Mouse (Mus musculus) cerebellum, adult 9-10 months (tissue): ENCODE measurements around the gene Spx.

Experiments used
- DNase-seq: peaks from one replicate; pipeline ENCODE4 v3.0.0; 2022

Gene Spx

DNA sequence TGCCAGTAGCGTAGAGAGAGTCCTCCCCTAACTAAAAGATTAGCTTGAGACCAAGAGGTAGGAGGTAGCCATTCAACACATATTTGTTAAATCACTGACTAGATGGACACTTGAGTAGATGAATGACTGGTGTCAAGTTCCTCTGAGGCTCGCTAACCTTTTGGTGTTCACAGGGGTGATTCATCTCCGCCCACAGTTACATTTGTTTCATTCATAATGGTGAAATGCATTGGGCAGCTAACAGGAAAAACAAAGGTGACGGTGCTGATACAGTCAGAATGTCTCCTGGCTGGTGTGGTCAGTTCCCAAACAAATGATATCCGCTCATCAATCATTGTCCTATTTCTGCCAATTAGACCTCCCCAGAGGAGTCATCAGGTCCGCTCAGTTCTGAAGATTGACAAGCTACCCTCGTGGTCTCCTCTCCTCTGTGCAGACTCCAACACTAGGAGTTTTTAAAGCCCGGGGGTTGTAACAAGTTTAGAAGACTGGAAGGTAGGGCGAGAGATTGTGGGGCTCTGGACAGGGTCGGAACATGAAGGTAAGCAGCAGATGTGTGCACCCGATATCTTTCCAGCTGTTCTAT lies at the start of gene Spx:
Gene Spx, plus strand, starts transcription at position 536 of the 586 bp plus-strand sequence.
- DNase-seq, result no peak

DNA sequence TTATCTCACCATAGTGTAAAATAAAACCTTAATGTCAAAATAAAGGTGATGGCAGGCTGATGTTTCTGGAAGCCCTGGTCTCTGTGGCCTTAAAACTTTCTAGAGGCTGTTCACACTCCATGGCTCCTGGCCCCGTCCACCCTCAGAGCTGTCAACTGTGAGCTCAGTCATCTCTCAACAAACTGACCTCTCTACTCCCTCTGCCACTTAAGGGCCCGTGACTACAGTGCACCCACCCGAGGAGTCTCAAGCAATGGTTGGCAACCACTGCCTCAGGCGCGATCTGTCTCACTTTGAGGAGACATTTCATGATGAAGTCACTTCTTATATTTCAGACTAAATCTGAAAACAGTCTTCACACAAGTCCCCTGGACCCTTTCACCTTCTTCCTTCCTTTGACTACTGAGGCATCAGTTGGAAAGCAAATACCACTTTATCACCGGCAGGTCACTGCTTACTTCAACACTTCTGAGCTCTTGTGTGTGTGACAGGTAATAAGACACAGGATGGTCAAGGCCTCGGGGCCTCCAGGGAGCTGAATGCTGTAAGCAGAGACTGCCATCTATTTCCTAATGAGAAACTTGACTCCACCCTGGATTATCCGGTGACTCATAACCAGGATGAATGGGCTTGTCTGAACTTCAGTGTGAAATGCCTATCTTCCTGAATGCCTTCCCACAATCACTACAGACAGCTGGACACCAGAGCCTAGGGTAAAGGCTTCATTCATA lies 47.3 kb upstream of the Spx start:
- DNase-seq, result no peak

DNA sequence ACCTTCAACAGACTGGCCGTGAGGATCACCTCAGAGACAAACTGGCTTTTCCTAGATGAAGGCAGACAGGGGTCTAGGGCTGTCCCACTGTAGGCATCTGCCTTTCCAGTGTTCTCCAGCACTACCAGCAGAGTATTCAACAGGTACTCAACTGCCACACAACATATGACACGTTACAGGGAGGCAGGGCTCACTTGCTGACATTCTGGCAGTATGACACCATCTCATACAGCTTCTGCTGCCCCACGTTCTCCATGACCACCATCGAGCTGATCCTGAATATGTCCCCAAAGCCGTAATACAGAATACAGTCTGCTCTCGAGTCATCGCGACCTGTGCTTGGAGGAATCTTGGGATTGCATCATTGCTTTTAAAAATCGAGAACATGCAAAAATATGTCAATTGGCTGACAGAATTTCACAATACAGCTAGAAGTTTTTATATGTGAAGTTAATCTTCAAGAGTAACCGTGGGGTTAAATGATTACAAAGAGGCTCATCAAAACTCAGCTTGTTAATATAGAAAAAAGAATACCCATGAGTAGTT lies 46.7 kb upstream of the Spx start:
- no peak for DNase-seq

DNA sequence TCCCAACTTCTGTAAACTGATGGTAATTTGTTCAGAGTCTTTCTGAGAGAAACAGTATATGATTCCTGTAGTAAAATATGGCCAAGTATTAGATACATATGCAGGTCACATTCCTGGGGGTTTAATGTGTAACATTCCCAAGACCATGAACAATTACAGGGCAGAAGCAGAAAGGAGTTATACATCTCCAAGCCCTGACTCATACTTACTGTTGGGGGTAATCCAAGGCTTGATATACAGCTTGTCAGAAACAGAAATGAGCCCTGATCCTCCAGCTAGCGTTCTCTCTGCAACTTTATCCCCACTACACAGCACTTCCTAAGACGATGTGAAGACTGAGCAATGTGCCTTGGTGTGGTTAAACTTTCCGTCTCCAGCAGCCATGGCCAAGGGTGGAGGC lies 45.7 kb upstream of the Spx start:
- no peak for DNase-seq

DNA sequence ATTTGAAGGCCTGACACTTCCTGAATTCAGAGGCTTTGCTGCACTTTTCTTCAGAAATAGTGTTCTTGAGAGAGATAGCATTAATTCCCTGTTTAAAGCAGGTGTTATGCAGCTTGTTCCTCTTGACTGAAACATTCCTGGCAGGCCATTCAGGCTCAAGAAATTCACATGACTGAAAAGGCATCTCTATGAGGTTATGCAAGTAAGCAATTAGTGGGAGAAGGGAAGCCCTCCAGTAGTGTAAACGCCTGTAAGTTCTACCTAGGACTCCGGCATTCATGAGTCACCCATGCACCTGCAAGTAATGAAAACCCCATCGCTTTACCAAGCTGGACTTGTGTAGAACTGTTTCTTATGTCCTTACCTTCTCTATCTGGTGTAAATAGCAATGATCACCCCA lies 43.7 kb upstream of the Spx start:
- no peak for DNase-seq

DNA sequence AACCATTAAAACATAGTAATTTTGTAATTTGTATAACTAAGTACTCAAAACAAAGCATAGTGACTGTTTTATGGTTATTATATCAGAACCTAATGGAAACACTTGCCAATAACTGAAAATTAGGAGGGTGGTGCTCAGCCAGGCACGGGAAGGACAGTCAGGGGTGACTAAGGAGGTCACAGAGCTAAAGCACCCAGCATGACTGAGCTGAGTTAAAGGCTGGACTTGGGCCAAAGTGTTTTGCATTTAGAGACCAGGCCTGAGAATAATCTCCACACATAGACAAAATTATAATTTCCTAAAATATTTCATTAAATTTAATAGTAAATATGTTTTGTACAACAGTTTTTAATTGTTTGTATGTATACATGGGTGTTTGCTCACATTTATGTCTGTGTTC lies 36.2 kb upstream of the Spx start:
- DNase-seq, result no peak

DNA sequence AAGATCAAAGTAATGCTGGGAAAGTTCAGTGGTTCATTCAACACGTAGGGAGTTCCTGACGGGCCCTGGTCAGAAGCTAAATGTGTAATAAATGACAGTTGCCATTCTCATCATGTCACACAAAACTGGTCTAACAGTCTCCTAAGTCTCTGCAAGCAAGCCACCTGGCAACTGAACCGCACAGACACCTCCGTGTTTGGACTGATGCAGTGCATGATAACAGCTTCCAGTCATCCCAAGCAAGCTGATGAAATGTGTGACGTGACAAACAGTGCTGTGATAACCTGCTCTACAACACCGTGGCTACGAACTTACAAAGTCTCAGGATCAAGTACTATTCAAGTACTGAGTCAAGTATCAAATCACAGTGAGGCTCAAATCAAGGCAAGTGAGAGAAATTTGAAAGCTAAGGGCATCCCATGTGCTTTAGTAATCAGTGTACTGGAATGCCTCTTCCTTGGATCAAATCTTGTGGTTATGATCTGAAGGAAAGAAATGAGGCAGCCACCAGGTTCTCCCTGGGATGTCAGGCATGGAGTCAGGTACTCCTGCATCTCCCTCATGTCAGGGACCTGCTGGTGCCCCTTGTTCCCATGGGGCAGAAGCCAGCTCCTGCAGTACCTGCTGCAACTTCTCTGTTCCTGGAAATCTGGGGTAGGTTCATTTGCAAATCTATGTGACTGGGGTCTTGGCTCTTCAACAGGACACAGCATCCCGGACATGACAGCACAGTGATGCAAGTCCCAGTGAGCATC lies 34.5 kb upstream of the Spx start:
- DNase-seq, result no peak

DNA sequence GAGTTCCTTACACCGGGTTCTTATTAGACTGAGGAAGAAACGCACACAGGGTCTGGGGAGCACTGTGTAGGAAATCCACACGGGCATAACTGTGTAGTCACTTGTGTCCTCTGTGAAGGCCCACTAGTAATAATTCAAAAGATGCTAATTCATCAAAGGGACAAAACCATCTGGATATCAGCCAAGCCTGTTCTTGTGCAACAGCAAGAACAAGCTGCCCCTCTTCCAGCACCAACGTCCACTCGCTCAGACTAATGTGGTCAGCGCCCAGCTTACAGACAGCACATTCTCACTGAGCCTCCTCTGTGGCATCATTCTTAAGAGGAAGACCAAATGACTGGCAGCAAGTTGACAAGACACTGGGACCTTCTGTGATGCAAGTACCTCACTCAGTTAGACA lies 33.3 kb upstream of the Spx start:
- no peak for DNase-seq

DNA sequence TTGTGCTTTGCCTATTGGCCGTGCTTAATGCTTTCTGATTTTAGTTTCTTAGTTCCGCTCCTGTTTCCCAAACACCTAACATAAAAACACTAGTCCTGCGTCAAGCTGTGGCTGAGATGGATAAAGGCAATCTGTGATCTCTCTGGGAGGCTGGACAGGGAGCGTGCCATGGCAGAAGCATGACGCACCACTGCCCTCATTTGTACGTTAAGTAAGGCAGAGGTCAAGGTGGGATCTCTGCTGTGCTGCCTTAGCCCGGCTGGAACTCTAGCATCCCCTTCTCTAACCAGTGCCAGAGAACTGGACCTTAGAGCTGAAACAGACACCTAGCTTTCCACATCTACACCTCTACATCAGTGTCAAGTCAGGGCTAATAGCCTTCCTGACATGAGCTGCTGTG lies 31.6 kb upstream of the Spx start:
- DNase-seq, result no peak

DNA sequence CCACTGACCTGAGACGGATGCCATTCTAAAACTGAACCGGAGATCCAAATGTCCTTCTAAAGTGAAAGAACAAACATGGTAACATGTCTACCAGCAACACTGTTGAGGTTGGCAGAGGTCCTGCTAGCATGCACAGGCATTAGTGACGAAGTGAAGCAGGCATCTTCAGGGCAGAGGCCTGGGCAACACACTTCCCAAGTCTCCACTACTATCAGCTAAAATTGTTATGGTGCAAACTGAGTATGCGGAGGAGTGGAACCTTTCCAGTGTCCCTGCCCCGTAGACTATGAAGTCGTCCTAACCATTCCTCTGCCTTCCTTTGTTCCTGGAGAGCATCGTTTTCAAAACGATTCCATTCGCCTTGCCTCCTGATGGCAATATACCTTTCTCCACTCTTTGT lies 28.7 kb upstream of the Spx start:
- no peak for DNase-seq

DNA sequence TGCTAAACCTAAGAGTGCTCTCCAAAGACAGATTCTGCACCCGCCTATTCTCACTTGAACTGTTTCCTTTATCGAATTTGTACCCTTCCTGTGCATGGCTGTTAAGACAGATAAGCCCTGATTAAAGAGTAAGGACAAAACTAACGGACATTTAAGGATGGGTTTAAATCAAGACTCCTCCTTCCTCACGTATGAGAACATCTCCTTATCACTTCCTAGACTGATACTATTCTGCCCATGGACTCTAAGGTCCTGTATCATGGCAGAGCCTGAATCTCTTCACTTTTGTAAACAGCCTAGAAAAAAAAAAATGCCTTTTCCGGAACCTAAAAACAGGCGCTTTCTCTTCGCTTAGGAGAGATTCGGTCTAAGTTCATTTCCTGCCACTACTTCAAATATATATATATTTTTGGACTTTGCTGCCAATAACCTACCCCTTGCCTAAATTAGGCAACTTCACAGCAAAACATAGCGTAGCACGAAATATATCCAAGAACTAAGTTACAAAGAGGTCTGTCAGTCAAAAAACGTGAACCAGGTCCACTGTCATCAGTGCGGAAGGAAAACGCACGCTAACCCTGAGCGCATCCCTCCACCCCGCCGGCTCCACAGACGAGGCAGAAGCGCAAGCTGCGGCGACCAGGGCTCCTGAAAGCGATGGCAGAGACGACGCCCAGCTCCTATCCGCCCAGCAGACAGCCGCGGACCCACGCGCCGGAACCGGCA lies 26.8 kb upstream of the Spx start:
- DNase-seq, result no peak

DNA sequence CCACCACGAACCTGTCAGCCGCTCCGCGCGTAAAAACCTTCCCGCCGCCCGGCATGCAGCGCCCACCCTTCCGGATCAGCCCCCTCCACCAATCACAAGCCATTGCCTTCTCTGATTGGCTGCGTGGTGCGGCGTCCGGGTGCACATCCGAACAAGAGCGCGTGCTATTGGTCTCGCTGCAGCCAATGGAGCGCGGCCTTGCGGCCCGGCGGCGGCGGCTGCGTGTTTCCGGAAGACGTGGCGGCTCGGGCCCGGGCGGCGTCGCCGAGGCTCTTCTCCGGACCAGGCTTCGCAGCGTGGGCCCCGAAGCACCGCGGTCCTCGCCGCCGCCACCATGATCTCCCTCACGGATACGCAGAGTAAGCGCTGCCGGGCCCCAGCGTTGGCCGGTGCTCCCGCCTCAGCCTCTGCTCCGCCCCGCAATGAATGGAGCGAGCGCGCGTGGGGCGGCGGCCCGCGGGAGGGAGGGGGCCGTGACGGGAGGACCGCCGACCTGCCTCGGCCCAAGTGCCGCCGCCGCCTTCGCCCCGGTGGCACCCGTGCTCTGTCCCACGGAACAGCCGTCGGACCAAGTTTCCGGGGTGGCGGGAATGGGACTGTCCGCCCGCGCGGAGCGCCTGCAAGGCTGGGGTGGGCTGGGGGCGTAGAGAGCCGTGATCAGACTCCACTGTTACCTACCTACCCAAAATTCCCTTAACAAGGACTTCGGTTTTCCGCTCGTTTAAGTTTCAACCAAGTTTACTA lies 26.1 kb upstream of the Spx start, which contains the start of the genes Recql and Golt1b:
Gene Recql, minus strand, starts transcription at position 77 of the 744 bp plus-strand sequence.
Gene Golt1b, plus strand, starts transcription at position 211 of the 744 bp plus-strand sequence.
- peak; percentile 98 for DNase-seq

DNA sequence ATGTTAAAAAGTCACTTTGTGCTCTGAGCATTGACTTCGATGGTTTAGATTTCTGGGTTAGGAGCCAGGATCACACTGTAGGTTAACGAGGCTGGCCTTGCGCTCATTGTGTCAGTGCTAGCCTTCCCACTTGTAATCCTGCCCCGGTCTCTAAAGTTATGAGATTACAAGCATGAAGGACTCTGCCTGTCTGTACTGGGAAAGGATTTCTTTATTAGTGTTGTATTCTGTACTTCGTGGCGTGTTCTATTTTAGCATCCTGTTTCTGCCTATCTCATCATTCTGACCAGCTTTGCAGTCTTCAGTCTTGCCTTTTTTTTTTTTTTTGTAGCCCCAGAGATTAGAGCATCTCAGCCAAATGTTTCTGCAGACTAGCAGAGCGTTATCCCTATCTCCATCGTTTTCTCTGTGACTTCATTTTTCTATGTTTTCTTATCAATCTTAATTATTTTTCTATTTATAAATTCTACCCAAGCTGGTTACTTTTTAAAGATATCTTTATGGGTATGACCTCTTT lies 25.4 kb upstream of the Spx start:
- DNase-seq, result no peak

DNA sequence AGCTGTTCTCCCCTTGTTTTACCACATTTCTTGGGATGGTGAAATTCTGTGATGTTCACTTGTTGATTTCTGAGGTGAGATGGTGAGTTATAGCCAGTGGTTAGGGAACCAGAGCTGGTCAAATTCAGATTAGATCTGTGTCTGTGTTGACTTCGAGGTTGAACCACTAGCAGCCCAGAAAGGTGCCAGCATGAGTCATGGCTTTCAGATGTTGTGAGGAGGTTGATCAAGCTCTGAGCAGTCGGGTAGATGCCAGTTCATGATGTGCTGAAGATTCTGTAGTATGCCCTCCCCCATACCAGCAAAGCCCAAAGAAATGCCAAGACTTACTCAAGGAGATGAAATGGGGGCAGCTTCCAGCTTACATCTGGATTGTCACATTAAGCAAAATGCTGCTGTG lies 24.1 kb upstream of the Spx start:
- no peak for DNase-seq

DNA sequence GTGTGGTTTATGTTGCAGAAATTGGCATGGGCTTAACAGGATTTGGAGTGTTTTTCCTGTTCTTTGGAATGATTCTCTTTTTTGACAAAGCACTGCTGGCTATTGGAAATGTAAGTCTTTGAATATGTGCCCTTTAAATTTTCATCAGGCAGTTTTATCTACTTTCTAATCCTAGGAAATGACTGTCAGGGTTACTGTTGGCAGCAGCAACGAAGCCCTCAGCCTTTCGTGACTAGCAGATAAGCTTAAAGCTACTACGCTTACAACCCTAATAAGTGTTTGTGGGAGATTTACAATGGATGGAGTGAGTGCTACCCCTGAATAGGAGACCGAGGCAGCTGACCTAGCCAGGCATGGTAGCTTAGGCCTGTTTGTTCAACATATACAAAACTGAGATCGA lies 20.9 kb upstream of the Spx start:
- no peak for DNase-seq

DNA sequence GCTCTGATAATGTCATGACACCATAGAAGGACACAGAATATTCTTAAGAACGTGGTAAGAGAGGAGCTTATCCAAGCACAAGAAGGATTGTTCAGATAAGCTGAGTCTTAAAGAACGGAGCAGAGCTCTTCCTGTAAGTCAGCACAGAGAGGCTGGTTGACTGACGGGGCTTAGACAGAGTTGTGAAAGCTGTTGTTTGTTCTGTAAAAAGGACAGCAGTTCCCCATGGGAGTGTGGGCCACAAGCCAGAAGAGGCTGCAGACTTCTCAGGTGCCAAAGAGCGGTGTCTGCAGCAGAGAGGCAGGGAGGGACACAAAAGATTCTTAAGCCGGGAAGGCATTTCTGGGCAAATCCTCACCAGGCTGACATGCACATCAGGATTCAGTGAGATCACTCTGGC lies 18.6 kb upstream of the Spx start:
- peak; percentile 17 for DNase-seq

DNA sequence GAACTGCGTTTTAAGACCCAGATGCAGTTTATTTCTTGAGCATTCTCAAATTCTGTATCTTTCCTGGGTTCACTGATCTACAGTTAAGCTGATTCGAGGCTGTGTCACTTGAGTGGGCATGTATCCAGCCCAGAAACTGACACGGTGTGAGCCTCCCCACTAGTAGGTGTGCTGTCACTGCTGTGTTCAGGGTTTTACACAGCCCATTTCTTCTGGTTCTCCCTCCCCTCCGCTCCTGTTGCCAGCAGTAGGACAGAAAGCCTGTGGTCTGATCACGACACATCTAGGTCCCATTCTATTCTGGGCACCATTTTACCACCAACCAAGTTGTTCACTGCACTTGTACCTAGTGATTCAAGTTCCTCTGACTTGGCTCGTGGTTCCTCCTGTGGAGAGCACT lies 17.5 kb upstream of the Spx start:
- DNase-seq, result no peak

DNA sequence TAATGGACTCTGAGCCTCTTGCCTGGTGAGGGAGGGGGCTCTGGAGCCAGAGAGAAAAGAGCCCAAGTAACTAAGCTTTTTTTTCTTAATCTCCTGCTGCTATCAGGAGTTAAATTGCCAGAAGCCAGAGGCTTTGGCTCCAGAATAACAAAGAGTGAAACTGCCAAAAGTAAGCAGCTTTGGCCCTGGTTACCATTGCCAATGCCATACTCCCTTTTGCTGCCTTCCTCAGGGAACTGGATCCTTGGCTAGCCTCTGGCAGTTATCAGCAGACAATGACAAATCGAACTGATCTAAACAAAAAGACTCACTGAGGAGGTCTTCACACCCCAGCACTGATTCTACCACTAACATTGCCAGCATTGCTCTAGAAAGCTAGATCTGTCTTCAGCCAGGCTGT lies 2.1 kb upstream of the Spx start:
- DNase-seq, result no peak

DNA sequence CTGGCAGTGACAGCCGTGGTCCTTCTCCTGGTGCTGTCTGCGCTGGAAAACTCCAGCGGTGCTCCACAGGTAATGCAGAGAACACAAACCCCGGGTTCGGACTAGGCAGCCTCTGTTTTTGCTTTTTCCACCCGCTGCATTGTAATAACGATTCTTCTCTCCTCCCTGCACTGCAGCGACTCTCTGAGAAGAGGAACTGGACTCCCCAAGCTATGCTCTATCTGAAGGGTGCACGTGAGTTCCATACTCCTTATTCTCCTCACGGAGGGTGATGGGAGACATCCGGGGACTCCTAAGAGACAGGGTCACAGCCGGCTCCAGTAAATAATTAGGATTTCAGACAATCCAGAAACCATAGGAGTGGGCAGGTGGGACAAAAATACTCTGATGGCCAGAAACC lies 604 bp downstream of the Spx start:
- DNase-seq, result no peak

DNA sequence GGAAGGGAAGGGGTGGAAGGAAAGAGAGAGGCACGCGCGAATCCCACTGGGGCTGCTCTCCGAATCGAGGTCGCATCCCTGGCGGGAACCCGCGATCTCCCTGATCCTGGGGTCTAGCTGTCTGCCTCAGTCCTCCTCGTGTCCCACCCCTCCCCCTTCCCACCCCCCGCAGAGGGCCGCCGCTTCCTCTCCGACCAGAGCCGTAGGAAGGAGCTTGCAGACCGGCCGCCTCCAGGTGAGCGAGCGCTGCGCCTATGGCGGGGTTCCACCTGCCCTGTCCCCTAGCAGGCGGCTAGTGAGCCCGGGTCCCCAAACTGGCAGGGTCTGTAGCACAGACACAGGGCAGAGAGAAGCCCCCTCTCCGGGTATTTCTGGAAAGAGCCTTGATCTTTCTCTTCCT lies 1.4 kb downstream of the Spx start:
- no peak for DNase-seq

DNA sequence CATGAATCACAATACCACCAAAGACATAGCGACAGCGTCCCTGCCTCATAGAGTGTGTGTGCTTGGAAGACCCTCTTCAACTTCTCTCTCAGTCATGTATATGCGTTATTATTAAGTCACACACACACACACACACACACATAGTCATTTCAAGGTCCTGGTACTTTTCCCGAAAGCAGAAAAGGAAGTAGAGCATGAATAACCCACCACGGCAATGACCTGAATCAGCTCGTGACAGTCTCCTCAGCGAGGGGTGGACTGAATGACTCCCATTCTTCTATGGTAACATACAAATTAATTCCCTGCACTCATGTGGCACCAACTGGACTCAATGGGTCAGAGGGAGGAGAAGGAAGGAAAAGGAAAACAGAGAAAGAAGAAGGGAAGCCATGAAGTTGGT lies 11.7 kb downstream of the Spx start:
- no peak for DNase-seq

DNA sequence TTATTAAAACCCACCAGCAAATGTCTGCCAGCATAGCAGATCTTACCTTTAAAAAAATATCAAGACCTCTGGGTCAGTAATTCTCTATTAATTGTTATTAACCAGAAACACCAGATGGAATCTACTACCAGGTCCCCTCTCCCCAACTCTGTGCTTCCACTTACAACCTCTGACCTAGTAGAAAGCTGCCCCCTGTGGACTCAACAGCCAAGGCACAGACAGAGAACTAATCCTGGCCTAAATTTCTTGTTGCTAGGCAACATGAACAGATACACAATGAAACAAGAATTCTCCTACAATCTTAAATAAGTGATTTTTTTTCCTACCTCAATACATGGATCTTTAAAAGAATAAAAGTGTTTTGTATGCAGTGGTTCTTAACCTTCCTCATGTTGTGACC lies 15.8 kb downstream of the Spx start:
- no peak for DNase-seq
